Mouse (Mus musculus) R1 (cell line): ENCODE results near the gene Aanat.
"Not testable (repeated sequence)": the region's sequence is repeated elsewhere in the genome, so short reads cannot be mapped to it uniquely, and the experiment has no call there.

Experiments
- DNase-seq: peaks from one replicate; pipeline ENCODE4 v3.0.0-alpha.2; 2018; ENCODE audit warnings: low read depth, low spot score

Gene Aanat

DNA sequence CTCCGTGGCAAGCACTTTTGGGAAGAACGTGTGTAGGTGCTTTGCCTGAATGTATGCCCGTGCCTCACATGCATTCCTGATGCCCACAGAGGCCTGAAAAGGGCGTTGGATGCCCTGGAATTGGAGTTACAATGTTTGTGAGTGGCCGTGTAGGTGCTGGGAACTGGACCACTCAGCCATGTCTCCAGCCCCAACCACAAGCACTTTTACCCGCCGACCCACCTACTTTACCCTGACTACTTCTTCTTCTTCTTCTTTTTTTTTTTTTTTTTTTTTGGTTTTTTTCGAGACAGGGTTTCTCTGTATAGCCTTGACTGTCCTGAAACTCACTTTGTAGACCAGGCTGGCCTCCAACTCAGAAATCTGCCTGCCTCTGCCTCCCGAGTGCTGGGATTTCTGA is 24.9 kb downstream of the Aanat start:
- not testable (repeated sequence) for DNase-seq

DNA sequence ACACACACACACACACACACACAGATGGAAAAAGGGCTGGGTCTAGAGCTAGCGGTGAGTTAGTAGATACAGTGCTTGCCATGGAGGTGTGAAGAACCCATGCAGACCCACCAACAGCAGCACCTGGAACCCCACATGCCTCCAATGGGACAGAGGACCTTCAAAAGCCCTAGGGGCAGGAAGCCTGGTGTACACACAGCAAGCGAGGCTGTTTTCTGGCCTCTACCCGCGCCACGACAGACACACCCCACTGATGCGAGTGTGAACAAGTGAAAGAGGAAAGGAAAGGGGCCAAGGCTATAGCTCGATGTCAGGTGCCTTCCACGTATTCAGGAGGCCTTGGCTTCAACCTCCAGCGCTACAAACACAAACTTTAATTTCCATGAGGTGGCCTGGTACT is 25.7 kb downstream of the Aanat start:
- DNase-seq: no peak

DNA sequence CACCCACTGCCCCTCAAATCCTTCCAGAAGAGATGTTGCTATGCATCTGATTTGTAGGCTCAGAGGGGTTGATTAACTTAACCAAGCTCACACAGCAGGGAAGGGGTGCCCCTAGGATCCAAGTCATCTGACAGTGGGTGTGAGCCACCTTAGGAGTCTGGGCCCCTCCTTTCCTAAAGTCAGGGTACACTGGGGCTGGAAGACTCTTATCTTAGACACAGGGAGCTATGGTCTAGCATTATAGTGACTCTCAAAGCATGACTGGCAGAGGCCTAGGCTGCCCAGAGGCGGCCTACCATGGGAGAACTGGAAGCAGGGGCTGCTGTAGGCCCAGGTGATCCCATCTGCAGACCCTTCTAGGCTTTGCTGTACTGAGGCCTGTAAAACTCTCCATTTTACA is 26.3 kb downstream of the Aanat start:
- no peak for DNase-seq

DNA sequence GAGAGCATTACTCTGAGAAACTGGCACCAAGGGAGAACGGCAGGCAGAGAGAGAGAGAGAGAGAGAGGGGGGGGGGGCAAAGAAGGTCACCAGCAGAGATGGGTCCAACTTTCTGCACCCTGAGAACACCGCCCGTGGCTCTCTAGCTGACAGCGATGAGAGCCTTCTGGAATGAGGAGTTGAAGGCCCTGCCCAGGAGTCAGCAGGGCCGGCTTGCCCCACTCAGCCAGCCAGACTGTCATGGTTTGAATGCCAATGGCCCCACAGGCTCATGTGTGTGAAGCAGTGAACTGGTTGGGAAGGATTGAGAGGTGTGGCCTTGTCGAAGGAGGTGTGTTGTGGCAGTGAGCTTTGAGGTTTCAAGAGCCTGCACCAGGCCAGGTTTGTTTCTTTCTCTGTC is 27.0 kb downstream of the Aanat start:
- no peak for DNase-seq

DNA sequence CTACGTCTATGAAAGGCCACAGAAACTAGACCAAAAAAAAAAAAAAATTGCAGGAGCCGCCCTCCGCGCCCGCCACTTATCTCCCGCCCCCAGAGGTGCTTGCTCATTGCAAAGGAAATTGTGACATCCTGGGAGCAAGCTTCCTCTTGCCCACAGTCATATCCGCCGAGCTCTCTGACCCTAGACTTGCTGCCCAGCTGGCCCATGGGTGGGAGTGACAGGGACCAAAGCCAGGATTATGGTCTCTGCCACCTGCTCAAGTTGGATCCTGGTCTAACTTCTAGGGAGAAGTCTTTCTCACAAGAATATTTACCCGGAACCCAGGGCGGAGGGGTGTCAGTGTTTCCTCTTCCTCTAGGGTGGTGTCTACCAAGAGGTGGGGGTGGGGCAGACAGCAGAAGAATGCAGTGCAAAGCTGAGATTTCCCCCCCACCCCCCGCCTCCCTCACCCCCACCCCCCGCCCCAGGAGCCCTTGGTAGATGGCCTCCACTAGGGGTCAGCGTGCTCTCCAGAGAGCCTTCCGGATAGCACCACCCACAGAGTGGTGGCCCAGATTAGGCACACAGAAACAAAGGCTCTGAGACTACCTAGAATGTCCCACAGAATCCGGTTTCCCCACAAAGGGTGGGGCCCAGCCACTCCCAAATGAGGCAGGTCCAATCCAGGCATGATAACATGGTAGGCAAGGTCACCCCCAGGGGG is 29.7 kb downstream of the Aanat start:
- DNase-seq: peak; percentile 85

DNA sequence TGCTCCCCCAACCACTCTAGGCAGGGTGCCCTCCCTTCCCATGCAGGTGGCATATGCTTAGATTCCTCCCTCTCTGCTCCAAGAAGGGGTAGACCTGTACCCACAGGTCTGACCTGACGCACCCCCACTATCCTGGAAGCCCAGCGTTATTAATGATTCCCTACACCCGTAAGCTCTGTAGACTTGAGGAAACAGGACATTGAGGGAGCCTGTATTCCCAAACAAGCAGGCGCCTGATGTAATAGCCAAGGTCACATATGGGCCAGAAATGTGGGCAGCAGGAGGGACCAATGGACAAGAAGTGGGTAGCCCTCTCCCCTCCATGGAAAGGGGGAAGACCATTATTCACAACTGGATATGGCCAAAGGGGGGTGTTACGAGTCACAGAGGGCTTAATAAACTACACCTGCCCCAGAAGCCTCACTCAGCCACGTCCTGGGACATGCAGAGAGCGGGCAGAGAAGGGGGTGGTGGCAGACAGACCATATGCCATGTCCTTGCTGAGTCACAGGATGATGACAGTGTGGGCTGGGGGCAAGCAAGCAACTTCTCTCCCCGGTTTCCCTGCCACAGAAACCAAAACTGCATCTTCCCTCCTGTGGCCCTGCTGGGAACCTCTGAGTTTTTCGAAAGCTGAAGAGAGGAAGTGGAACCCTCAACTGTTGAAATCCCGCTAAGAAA is 30.3 kb downstream of the Aanat start:
- DNase-seq: no peak

DNA sequence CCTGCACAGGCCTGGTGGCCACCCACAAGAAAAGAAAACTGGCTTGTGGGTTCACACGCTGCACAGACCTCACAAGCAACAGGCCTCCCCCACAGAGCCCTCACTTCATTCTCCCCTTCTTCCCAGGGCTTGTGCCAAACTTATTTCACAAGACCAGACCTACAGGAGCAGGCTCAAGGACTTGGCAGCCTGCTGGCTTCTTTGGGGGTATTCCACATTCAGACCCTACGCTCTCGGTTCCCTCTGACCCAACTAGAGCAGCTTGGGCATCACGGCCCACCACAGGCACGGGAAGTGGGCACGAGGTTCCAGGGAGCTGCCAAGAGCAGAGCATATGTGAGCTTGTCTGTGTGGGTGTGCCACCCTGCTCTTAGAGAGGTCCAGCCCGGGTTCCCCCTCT is 31.4 kb downstream of the Aanat start:
- no peak for DNase-seq

DNA sequence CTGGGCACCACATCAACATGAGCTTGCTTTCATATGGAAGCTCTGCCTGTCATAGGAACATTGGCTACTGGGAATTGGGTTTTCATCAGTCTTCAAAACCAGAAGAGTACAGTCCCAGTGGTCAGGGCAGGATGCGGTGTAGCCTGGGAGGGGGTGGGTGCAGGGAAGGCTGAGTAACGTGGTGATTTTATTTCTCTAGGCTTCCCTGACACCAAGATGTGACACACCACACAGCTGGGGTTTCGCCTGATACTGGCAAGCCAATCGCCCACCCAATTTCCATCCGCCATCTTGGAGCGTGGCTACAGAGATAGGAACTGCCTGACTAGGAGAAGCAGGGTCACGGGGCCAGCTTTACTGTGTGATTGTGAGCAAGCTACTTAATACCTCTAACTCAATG is 32.4 kb downstream of the Aanat start:
- DNase-seq: no peak

DNA sequence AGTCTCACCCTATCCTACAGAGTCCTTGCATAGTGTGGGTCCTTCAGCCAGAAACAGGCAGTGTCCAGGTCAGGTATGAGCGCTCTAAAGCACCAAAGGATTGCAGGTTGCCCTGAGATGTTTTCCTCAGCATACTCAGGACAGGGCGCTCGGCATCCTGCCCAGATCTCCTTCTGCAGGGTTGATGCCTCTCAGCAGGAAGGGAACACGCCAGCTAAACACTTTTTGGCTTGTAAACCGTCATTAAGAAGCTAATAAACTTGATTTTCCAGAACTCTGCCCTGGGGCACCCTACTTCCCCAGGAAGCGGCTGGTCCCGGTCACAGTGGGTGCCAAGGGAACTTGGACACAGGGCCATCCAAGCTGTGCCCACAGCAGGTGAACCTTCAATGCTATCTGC is 32.9 kb downstream of the Aanat start:
- DNase-seq: no peak

DNA sequence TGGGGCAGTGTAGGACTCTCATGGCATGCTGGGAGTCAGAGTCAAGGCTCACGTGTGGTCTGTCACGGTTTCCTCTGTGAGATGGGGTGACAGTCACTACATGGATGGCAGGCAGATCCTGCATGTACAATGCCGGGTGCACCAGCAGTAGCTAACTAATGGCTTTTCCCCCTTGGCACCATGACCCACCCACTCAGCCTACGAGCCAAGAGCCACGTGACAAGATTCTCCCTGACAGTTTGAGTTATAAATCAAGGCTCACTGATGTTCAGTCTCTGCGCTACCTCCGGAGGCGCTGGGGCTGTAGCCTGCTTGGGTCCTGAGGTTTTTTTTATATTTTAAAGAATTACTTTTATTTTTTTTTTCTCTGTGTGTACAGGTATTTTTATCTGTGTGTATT is 33.3 kb downstream of the Aanat start:
- no peak for DNase-seq

DNA sequence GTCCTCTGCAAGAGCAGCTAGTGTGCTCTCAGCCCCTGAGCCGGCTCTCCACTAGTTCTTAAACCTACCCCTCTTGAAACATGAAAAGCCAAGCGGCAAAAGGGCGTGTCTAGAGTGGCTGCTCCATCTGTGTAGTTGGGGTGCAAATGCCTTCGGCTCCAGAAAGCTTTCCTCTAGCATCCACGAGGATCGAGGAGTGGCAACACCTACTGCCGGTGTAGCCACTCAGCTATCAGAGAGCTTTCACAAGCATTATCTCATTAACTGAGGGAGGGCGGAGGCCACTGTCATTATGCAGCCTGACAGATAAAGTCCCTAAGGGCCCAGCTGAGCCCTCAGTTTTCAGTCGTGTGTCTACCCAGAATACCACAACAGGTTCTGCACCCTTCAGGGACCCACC is 33.8 kb downstream of the Aanat start:
- peak; percentile 60 for DNase-seq

DNA sequence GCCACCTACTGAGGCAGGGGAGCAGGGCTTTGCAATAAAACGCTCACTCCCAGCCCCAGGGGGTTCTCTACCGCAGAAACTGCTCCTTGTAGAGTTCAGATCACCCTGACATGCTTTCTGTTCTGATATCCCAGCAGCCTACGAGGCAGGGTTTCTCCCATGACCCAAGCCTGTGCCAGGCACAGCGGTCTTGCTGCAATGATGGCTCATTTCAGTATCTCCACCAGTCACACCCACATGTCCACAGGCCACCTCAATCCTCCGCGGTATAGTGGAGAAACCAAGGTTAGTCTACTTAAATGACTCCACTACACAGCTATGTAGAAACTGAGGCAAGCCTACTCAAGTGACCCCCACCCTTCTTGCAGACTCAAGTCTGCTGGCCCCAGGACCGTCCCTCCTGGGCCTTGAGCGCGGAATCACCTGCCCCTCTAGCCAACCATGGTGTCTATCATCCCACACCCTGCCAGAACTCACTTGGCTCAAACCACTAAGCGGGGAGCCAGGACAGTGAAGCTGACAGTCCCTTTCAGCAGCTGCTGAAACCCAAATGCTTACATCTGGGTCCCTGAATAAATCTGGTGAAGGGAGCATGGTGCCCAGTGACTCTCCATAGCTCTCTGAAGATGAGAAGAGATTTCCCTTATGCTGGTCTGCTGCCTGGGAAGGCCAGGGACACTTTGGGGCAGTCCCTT is 34.5 kb downstream of the Aanat start:
- DNase-seq: no peak

DNA sequence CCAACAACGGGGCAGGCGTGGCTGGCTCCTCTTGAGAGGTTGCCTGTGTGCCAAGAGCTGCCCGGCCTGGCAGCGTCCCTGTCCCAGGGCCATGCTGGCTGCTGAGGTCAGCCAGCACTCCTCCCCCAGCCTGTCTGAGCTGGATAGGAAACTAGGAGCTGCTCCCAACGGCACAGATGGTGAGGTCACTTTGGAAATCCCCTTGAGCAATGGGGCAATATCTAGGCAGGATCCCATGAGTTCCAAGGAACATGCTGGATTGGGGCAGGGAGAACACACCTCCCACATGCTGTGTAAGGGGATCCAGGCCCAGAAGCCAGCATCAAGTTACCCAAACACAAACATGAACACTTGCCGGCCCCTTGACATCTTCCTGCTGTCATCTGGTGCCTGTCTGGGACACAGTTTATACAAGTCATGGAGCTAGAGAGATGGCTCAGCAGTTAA is 35.0 kb downstream of the Aanat start:
- no peak for DNase-seq

DNA sequence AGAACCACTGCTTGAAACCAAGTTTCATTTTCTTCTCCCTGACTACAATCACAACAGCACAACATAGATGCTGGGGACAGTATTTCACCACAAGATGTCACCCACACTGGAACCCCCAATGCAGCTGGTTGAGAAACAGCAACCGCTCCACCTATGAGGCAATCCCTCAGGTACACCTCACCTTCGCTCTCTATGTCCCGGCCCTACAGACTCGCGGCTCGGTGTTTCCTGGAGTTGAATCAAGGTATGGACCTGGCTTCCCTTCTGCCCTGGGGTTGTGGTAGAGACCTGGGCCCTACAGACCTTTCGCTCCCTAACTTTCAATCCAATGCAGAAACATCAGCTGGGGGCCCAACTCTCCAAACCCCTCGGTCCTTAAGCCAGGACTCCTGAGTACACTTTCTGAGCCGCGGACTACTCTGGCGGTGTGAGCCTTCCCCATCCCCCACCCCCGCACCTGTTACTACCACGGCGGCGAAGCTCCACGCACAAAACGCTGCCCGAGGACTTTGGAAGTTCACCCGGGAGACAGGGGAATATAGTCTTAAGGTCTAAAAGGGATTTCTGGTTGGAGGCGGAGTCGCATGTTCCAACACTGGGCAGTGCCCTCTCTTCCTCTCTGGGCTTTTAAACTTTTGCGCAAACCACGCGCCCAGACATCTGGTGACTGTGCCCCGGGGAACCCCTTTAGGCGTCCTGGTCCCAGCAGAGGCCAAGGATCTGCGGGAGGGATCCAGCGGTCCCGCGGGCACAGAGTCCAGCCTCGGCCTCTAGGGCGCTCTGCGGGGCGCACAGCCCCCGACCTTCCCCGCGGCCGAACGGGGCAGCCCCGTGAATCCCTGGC is 37.3 kb downstream of the Aanat start:
- peak; percentile 27 for DNase-seq

DNA sequence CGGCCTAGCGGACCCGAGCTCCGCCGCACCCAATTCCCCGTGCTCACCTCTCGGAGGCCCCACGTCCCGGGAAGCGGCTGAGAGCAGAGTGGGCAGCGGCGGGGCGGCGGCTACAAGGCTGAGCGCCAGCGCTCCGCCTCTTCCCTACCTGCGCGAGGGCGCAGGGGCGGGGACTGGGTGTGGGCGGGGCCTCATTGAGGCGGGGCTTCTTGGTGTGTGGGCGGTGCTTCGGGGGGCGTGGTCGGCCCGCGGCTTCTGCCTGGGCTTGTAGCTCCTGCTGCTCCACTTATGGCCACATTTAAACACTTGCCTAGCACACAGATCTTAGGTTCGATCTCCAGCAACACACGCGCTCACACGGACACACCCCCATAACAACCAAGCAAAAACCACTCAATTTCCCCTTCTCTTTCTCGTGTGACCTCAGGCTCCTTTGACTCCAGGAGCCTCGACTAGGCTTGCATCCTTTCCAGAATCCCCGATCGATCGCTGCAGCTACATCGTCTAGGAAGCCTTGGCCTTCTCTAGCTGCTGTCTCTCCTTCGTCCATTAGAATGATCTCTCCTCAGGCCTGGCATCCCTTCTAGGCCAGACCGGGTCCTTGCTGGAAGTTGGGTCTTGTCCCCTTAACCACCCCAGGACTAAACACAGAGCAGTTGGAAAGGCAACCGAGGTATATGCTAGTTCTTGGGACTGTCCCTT is 38.0 kb downstream of the Aanat start:
- DNase-seq: peak; percentile 87

DNA sequence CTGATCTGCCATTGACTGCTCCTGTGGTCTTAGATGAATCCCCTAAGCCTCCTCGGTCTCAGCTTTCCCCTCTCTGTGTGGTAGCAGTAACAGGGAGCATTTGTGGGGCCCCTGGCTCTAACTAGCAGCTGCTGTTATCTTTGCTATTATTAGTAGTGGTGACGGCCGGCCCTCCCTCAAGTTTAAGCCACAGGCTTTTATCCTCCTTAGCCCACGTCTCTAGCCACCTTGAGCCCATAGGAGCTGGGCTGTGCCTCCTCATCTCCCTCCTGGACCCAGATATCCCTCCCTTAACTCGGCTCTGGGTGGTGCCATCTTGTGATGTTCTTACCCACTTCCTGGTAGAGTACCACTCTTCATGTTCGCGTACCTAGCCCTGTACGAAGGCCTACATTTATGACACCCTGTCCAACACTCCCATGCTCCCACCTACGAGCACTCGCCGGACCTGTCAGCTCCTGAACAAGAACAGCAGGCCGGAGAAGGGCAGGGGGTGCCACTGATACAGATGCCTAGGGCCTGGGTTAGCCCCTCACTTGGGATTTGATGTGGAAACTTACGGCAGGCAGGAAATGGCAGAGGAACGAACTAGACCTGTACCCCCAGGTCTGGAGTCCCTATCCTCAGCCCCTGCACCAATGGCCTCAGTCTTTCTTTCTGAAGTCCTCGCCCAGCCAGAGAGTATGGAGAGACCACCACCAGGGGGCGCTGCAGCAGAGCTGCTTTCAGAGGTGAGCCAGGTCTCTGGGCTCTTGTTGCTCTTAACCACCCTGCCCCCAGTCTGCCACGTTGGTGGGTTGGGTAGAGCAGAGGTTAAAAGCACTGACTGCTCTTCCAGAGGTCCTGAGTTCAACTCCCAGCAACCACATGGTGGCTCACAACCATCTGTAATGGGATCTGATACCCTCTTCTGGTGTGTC is 39.1 kb downstream of the Aanat start:
- DNase-seq: peak; percentile 93

DNA sequence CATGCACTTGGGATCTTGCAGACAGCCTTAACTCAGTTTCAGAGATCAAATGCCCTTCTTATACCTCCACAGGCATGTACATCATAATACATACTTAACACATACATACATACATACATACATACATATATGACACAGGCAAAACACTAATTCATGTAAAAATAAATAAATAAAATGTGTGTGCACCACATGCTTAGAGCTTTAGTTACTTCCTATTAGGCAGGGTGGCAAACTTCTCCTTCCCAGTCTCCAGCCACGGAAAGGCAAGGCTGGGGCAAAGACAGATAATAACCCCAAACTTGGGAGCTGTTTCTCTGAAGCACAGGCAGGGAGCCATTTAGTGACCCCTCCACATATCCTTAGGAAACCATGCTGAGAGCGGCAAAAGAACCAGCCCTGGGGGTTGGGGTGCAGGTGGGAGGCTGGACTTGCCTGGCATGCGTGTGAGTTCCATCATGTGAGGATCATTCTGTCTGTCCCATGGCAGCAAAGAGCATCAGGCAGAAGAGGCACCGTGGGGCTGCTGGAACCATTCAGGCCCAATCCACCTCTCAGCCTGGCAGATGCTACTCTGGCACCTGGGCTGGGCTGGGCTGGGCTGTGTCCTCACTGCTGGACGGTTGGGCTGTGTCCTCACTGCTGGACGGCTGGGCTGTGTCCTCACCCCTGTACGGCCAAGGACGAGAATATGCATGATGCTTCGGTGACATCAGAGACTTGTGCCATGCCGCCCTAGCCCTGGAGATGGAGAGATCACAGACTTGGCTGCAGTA is 40.3 kb downstream of the Aanat start, which contains the start of gene Rhbdf2:
Gene Rhbdf2, minus strand, starts transcription at position 721 of the 773 bp plus-strand sequence.
- DNase-seq: no peak

DNA sequence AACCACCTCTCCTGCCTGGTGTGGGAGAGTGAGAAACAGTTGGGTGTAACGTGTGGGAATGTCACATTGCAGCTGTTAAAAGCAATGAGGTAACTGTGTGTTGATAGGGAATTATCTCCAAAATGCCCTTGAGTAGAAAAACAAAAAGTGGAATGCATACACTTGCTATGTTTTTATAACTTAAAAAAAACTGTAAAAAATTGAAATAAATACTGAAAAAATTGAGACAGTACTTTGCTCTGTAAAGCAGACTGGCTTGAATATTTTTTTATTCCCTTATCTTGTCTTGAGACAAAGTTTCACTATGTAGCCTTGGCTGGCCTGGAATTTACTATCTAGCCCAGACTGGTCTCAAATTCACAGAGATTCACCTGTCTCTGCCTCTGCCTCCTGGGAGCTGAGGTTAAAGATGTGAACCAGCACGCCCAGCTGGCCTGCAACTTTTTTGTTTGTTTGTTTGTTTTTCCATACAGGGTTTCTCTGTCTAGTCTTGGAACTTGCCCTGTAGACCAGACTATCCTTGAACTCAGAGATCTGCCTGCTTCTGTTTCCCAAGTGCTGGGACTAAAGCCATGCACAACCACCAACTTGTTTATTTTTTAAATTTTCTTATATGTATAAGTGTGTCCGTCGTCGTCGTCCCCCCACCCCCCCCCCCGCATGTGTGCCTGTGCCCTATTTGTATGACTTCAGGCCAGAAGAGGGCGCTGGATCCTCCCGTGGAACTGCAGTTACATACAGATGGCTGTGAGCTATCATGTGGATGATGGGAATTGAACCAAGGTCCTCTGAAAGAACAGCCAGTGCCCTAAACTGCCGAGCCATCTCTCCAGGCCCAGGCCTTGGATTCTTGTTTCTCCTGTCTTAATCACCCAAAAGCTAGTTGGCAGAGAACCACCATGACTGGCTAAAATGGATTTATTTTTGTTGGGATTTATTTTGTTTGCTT is 41.1 kb downstream of the Aanat start:
- DNase-seq: peak; percentile 80
